Mouse (Mus musculus): Measurements from ENCODE around the gene Dnah6.
A peak's percentile ranks its signal among the peaks of the same experiment; 100 is the strongest.

The Dnah6 gene

GRCm38 (mm10) chr6:73221189-73221957 lies at the start of gene Dnah6:
Gene Dnah6 (minus strand): TSS chr6:73221651.
- peak; percentile 72 for DNase-seq (ENCODE audit: low spot score)

GRCm38 (mm10) chr6:73269374-73269773 lies 47.9 kb upstream of the Dnah6 start:
- DNase-seq (ENCODE audit: low spot score) = no peak

- no peak for DNase-seq (ENCODE audit: low spot score)
Measured at GRCm38 (mm10) chr6:73267738-73268311, 46.4 kb upstream of the Dnah6 start.

GRCm38 (mm10) chr6:73264801-73265200 lies 43.4 kb upstream of the Dnah6 start:
- no peak for DNase-seq (ENCODE audit: low spot score)

GRCm38 (mm10) chr6:73260110-73260509 lies 38.7 kb upstream of the Dnah6 start:
- DNase-seq (ENCODE audit: low spot score) = no peak

- DNase-seq (ENCODE audit: low spot score) = no peak
Measured at GRCm38 (mm10) chr6:73257068-73257467, 35.6 kb upstream of the Dnah6 start.

- DNase-seq (ENCODE audit: low spot score) = no peak
Measured at GRCm38 (mm10) chr6:73254307-73255228, 33.1 kb upstream of the Dnah6 start.

GRCm38 (mm10) chr6:73253584-73253983 lies 32.1 kb upstream of the Dnah6 start:
- DNase-seq (ENCODE audit: low spot score) = no peak

- no peak for DNase-seq (ENCODE audit: low spot score)
Measured at GRCm38 (mm10) chr6:73253006-73253405, 31.6 kb upstream of the Dnah6 start.

- DNase-seq (ENCODE audit: low spot score) = no peak
Measured at GRCm38 (mm10) chr6:73252396-73252795, 30.9 kb upstream of the Dnah6 start.

GRCm38 (mm10) chr6:73251336-73251735 lies 29.9 kb upstream of the Dnah6 start:
- DNase-seq (ENCODE audit: low spot score) = no peak

GRCm38 (mm10) chr6:73249851-73250250 lies 28.4 kb upstream of the Dnah6 start:
- DNase-seq (ENCODE audit: low spot score) = no peak

- no peak for DNase-seq (ENCODE audit: low spot score)
Measured at GRCm38 (mm10) chr6:73249049-73249422, 27.6 kb upstream of the Dnah6 start.

GRCm38 (mm10) chr6:73248237-73249048 lies 27.0 kb upstream of the Dnah6 start, which contains the start of gene Suclg1:
Gene Suclg1 (plus strand): TSS chr6:73248382.
- peak; percentile 75 for DNase-seq (ENCODE audit: low spot score)

- DNase-seq (ENCODE audit: low spot score) = no peak
Measured at GRCm38 (mm10) chr6:73247452-73247851, 26.0 kb upstream of the Dnah6 start.

- no peak for DNase-seq (ENCODE audit: low spot score)
Measured at GRCm38 (mm10) chr6:73246821-73247220, 25.4 kb upstream of the Dnah6 start.

- no peak for DNase-seq (ENCODE audit: low spot score)
Measured at GRCm38 (mm10) chr6:73235650-73236049, 14.2 kb upstream of the Dnah6 start.

- DNase-seq (ENCODE audit: low spot score) = no peak
Measured at GRCm38 (mm10) chr6:73234302-73234900, 12.9 kb upstream of the Dnah6 start.

GRCm38 (mm10) chr6:73233202-73233726 lies 11.8 kb upstream of the Dnah6 start:
- DNase-seq (ENCODE audit: low spot score) = no peak

GRCm38 (mm10) chr6:73232152-73232584 lies 10.7 kb upstream of the Dnah6 start:
- DNase-seq (ENCODE audit: low spot score) = no peak

- no peak for DNase-seq (ENCODE audit: low spot score)
Measured at GRCm38 (mm10) chr6:73228881-73229280, 7.4 kb upstream of the Dnah6 start.

All from urinary bladder, postnatal 25 days (tissue).